Mouse (Mus musculus): ENCODE results near the gene Nrp1.

Nrp1 gene

GRCm38 (mm10) chr8:128370496-128370895 is 12.1 kb downstream of the Nrp1 start:
- DNase-seq (ENCODE audit: low read depth, low spot score) = no peak

GRCm38 (mm10) chr8:128371026-128371425 is 12.6 kb downstream of the Nrp1 start:
- no peak for DNase-seq (ENCODE audit: low read depth, low spot score)

- no peak for DNase-seq (ENCODE audit: low read depth, low spot score)
These were observed 13.4 kb downstream of the Nrp1 start for GRCm38 (mm10) chr8:128371789-128372188.

- no peak for DNase-seq (ENCODE audit: low read depth, low spot score)
These were observed 14.3 kb downstream of the Nrp1 start for GRCm38 (mm10) chr8:128372724-128373123.

GRCm38 (mm10) chr8:128373418-128373817 is 15.0 kb downstream of the Nrp1 start:
- DNase-seq (ENCODE audit: low read depth, low spot score) = no peak

GRCm38 (mm10) chr8:128375291-128375690 is 16.9 kb downstream of the Nrp1 start:
- DNase-seq (ENCODE audit: low read depth, low spot score) = no peak

- no peak for DNase-seq (ENCODE audit: low read depth, low spot score)
These were observed 24.8 kb downstream of the Nrp1 start for GRCm38 (mm10) chr8:128383176-128383575.

GRCm38 (mm10) chr8:128384366-128384765 is 26.0 kb downstream of the Nrp1 start:
- no peak for DNase-seq (ENCODE audit: low read depth, low spot score)

GRCm38 (mm10) chr8:128384921-128385332 is 26.5 kb downstream of the Nrp1 start:
- DNase-seq (ENCODE audit: low read depth, low spot score) = no peak

- no peak for DNase-seq (ENCODE audit: low read depth, low spot score)
These were observed 28.7 kb downstream of the Nrp1 start for GRCm38 (mm10) chr8:128386963-128387621.

GRCm38 (mm10) chr8:128390759-128391158 is 32.4 kb downstream of the Nrp1 start:
- no peak for DNase-seq (ENCODE audit: low read depth, low spot score)

- no peak for DNase-seq (ENCODE audit: low read depth, low spot score)
These were observed 32.9 kb downstream of the Nrp1 start for GRCm38 (mm10) chr8:128391182-128391760.

GRCm38 (mm10) chr8:128394671-128395193 is 36.3 kb downstream of the Nrp1 start:
- DNase-seq (ENCODE audit: low read depth, low spot score) = no peak

- no peak for DNase-seq (ENCODE audit: low read depth, low spot score)
These were observed 38.6 kb downstream of the Nrp1 start for GRCm38 (mm10) chr8:128396968-128397367.

- DNase-seq (ENCODE audit: low read depth, low spot score) = no peak
These were observed 39.0 kb downstream of the Nrp1 start for GRCm38 (mm10) chr8:128397441-128397840.

- DNase-seq (ENCODE audit: low read depth, low spot score) = peak; percentile 28
These were observed 40.2 kb downstream of the Nrp1 start for GRCm38 (mm10) chr8:128398472-128399091.

GRCm38 (mm10) chr8:128400286-128400685 is 41.9 kb downstream of the Nrp1 start:
- no peak for DNase-seq (ENCODE audit: low read depth, low spot score)

GRCm38 (mm10) chr8:128404876-128405275 is 46.5 kb downstream of the Nrp1 start:
- DNase-seq (ENCODE audit: low read depth, low spot score) = no peak

GRCm38 (mm10) chr8:128413381-128413780 is 55.0 kb downstream of the Nrp1 start:
- DNase-seq (ENCODE audit: low read depth, low spot score) = no peak

- peak; percentile 72 for DNase-seq (ENCODE audit: low read depth, low spot score)
These were observed 57.6 kb downstream of the Nrp1 start for GRCm38 (mm10) chr8:128415730-128416684.

GRCm38 (mm10) chr8:128416896-128417295 is 58.5 kb downstream of the Nrp1 start:
- DNase-seq (ENCODE audit: low read depth, low spot score) = no peak
